Mouse (Mus musculus) kidney, embryonic 14.5 days (tissue): ENCODE results near the gene Chaf1b. TPM values are rescaled to one million over a fixed set of nuclear protein-coding genes. Genes with fewer than 3 reads are reported as not detected.

ENCODE experiments used
- ATAC-seq: fragments of 200-750 bp; cut with Nextera tagmentation; 2 replicates; pipeline ENCODE4 v1.8.0; 2017; ENCODE audit warnings: moderate number of reproducible peaks, mild to moderate bottlenecking, moderate TSS enrichment, moderate library complexity; ENCODE audit not compliant: low FRiP score, low TSS enrichment
- H3K27ac ChIP-seq: fragments of 300-500 bp; sonication (generic); 2 replicates; pipeline ENCODE4 v1.5.1; 2014; ENCODE audit warnings: low read depth, mild to moderate bottlenecking, low read length, moderate library complexity, mixed read lengths
- H3K27me3 ChIP-seq: fragments of 300-500 bp; sonication (generic); 2 replicates; pipeline ENCODE4 v1.6.1; 2014; ENCODE audit warnings: mild to moderate bottlenecking, low read length; ENCODE audit not compliant: control insufficient read depth, insufficient read depth
- H3K36me3 ChIP-seq: fragments of 300-500 bp; sonication (generic); 2 replicates; pipeline ENCODE4 v1.6.1; 2014; ENCODE audit warnings: low read length, mixed read lengths; ENCODE audit not compliant: control insufficient read depth, insufficient read depth
- H3K4me1 ChIP-seq: fragments of 300-500 bp; sonication (generic); 2 replicates; pipeline ENCODE4 v1.6.1; 2014; ENCODE audit warnings: low read length, mixed read lengths; ENCODE audit not compliant: control insufficient read depth, insufficient read depth
- H3K4me2 ChIP-seq: fragments of 300-500 bp; sonication (generic); replicated peaks from 2 replicates; pipeline ENCODE4 v1.6.1; 2014; ENCODE audit warnings: low read depth, mild to moderate bottlenecking, low read length
- H3K4me3 ChIP-seq: fragments of 300-500 bp; sonication (generic); 2 replicates; pipeline ENCODE4 v1.5.1; 2014; ENCODE audit warnings: mild to moderate bottlenecking, low read length
- H3K9ac ChIP-seq: fragments of 300-500 bp; sonication (generic); 2 replicates; pipeline ENCODE4 v1.6.1; 2014; ENCODE audit warnings: low read depth, mild to moderate bottlenecking, low read length, moderate library complexity
- H3K9me3 ChIP-seq: fragments of 300-500 bp; sonication (generic); 2 replicates; pipeline ENCODE4 v1.6.1; 2016; ENCODE audit warnings: low read length; ENCODE audit not compliant: control insufficient read depth
- WGBS: fragments of 180-500 bp; shearing (Covaris S2); extraction: QIAGEN DNeasy Blood & Tissue Kit; methylation state at CpG from one replicate; pipeline ENCODE4 v1.1.7; 2014; 5-methylcytosine and 5-hydroxymethylcytosine counted together
- polyA plus RNA-seq: library from polyadenylated mRNA; unstranded; fragments of >200 nt; fragmentation: Nextera tagmentation; extraction: Ambion mirVana; gene quantifications from 2 replicates; pipeline ENCODE4 v1.2.1, GENCODE M21; 2014

Gene Chaf1b
- polyA plus RNA-seq, 1 experiment from 2014 or later = 91.6 TPM

DNA sequence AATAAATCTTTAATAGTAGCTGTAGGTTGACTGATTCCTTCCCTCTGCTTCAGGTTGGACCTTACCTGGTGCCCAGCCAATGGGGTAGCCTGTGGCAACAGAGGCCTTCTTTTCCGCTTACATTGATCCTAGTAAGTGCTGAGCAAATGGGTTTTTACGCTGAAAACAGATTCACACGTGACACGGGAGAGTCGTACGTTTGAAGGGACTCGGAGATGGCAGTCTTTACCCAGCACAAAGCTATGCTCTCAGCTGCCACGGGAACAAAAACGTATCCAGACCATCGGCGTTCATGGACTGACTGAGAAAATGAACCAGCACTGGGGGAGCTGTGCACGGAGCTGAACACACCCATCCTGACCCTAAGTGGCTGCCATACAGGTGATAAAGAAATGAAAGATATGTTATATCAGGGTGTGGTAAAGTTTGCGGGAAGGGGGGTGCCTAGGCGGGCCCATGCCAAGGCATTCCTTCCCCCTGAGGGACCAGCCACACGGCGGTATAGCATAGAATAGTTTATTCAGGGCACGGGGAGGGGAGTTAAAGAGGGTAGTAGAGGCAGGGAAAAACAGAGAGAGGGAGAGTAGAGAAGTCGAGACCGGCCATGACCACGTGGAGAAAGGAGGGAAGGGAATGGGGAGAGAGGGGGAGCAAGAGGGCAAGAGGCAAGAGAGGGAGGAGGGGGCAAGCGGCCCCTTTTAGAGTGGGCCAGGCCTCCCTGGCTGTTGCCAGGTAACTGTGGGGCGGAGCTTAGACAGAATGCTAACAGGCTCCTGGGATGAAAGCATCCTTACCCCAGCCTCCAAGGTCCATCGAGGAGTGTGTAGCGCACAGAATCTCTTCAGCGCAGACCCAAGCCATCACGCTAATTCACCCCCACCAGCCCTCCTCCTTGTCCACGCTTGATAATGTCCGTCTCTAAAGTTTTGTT is 27.3 kb downstream of the Chaf1b start:
- no peaks in the 10 kb centered on the region for H3K4me1 ChIP-seq
- H3K9me3 ChIP-seq = no peaks in the 10 kb centered on the region
- no peaks in the 10 kb centered on the region for H3K27me3 ChIP-seq
- no peak overlapping the region for H3K27ac ChIP-seq
- 71% methylated on average over 28 of the region's 28 CpGs for WGBS
- peaks cover 1% of the 10 kb centered on the region; the same call in 1 of the 2 replicates for H3K36me3 ChIP-seq
- ATAC-seq = no peak
- H3K4me2 ChIP-seq = no peak overlapping the region
- H3K4me3 ChIP-seq = no peak overlapping the region
- H3K9ac ChIP-seq = no peak overlapping the region

DNA sequence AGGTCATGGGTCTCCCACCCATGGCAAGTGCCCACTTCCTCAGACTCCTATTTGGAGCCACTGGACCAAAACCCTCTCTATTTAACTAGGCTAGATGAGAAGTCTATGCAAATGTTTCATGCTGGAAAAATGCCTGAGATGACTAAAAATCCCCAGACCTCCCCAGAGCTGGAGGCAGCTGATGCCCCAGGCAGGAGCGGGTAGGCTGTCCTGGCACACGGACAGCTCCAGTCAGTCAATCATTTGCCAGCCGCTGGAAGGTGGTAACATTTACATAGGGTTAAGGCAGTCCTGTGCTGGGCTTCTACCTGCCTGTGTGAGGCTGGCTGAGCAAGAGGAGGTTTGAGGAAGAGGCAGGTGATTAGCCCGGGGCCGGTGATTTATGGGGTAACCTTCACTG is 28.5 kb downstream of the Chaf1b start:
- H3K9me3 ChIP-seq = no peaks in the 10 kb centered on the region
- 31% methylated on average over 5 of the region's 5 CpGs for WGBS
- peak; percentile 74 for ATAC-seq
- H3K27ac ChIP-seq = peak overlapping the region; percentile 3; the same call in 1 of the 2 replicates
- no peaks in the 10 kb centered on the region for H3K27me3 ChIP-seq
- no peaks in the 10 kb centered on the region for H3K4me1 ChIP-seq
- no peaks in the 10 kb centered on the region for H3K36me3 ChIP-seq
- H3K4me2 ChIP-seq = no peak overlapping the region
- H3K9ac ChIP-seq = no peak overlapping the region
- H3K4me3 ChIP-seq = no peak overlapping the region

DNA sequence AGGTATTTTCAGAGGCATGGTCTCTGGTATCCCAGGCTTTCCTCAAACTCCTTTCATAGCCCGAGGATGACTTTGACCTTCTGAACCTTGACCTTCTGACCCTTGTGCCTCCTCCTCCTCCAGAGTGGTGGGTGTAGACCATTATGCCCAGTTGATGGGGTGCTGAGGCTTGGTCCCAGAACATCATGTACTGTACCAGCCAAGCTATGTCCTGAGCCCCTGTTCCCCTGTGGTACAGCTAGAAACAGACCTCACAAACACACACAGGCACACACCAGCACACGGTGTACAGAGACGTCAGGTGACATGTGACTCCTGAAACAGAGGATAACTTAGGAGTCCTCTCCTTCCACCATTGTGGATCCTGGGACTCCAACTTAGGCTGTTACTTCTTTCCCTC is 29.1 kb downstream of the Chaf1b start:
- WGBS = 50% methylated on average over 3 of the region's 3 CpGs
- H3K27ac ChIP-seq = no peak overlapping the region; the same call in 1 of the 2 replicates

GRCm38 (mm10) chr16:93913881-93914576 is 30.3 kb downstream of the Chaf1b start:
- H3K4me3 ChIP-seq = no peak overlapping the region
- no peak for ATAC-seq
- no peaks in the 10 kb centered on the region for H3K4me1 ChIP-seq
- no peaks in the 10 kb centered on the region for H3K36me3 ChIP-seq
- no peaks in the 10 kb centered on the region for H3K9me3 ChIP-seq
- WGBS = 70% methylated on average over 10 of the region's 10 CpGs
- no peaks in the 10 kb centered on the region for H3K27me3 ChIP-seq
- H3K27ac ChIP-seq = no peak overlapping the region
- H3K9ac ChIP-seq = no peak overlapping the region
- no peak overlapping the region for H3K4me2 ChIP-seq

More for the DNA sequence above, 29.1 kb downstream of the Chaf1b start:
- Histone ChIP-seq H3K9ac (no peak overlapping the region), H3K36me3 (no peaks in the 10 kb centered on the region), H3K9me3 (no peaks in the 10 kb centered on the region), H3K27me3 (no peaks in the 10 kb centered on the region), H3K4me2 (no peak overlapping the region), H3K4me3 (no peak overlapping the region), H3K4me1 (no peaks in the 10 kb centered on the region)
- ATAC-seq = no peak

- Histone ChIP-seq H3K27ac (no peak overlapping the region), H3K9ac (no peak overlapping the region), H3K9me3 (no peaks in the 10 kb centered on the region), H3K27me3 (no peaks in the 10 kb centered on the region), H3K4me2 (no peak overlapping the region), H3K4me1 (no peaks in the 10 kb centered on the region), H3K36me3 (no peaks in the 10 kb centered on the region), H3K4me3 (no peak overlapping the region)
- no peak for ATAC-seq
- WGBS = 40% methylated on average over 7 of the region's 10 CpGs
Measured at GRCm38 (mm10) chr16:93915338-93915849, 31.7 kb downstream of the Chaf1b start.

GRCm38 (mm10) chr16:93917712-93918678 is 34.3 kb downstream of the Chaf1b start:
- ATAC-seq = peak; percentile 40; the same call in 1 of the 2 replicates
- Histone ChIP-seq H3K27ac (peak overlapping the region; percentile 49; the same call in 1 of the 2 replicates), H3K9me3 (no peaks in the 10 kb centered on the region)

DNA sequence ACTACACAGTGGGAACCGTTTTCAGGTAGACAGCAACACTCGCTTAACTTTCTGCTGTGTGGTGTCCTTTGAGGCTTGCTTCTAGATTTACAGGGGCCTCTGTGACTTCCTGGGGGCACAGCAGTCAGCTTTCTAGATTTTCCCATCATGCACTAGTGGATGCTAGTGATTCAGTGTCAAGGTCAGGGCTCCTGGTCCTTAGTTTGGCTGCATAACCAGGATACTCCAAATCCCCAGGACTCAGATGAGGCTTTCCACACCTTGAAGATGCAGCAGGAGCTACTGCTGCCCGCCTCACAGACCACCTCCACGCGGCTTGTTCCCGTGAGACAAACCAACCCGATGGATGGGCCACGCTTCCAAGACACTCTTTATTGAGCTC is 35.0 kb downstream of the Chaf1b start:
- Histone ChIP-seq H3K4me3 (no peak overlapping the region), H3K4me2 (no peak overlapping the region), H3K36me3 (no peaks in the 10 kb centered on the region), H3K9ac (no peak overlapping the region), H3K27me3 (no peaks in the 10 kb centered on the region), H3K27ac (no peak overlapping the region), H3K9me3 (no peaks in the 10 kb centered on the region), H3K4me1 (no peaks in the 10 kb centered on the region)
- ATAC-seq = no peak
- 71% methylated on average over 8 of the region's 8 CpGs for WGBS

More at GRCm38 (mm10) chr16:93917712-93918678, 34.3 kb downstream of the Chaf1b start:
- no peaks in the 10 kb centered on the region for H3K4me1 ChIP-seq
- H3K27me3 ChIP-seq = no peaks in the 10 kb centered on the region
- H3K36me3 ChIP-seq = no peaks in the 10 kb centered on the region
- no peak overlapping the region for H3K4me3 ChIP-seq
- WGBS = 35% methylated on average over 22 of the region's 22 CpGs
- no peak overlapping the region for H3K9ac ChIP-seq
- no peak overlapping the region for H3K4me2 ChIP-seq

- Histone ChIP-seq H3K36me3 (no peaks in the 10 kb centered on the region), H3K27me3 (no peaks in the 10 kb centered on the region), H3K27ac (no peak overlapping the region), H3K4me1 (no peaks in the 10 kb centered on the region), H3K9me3 (no peaks in the 10 kb centered on the region), H3K4me3 (no peak overlapping the region), H3K4me2 (no peak overlapping the region), H3K9ac (no peak overlapping the region)
- no peak for ATAC-seq
- 79% methylated on average over 20 of the region's 20 CpGs for WGBS
Measured at GRCm38 (mm10) chr16:93919189-93919588, 35.5 kb downstream of the Chaf1b start.
